Comparison of ENCODE assay signal across 8 mouse cellular contexts in genomic region chr17:35813245-35813647, GRCm38 (mm10). TPM values are rescaled to one million over a fixed set of nuclear protein-coding genes. Genes with fewer than 3 reads are reported as not detected.
A peak's percentile ranks its signal among the peaks of the same experiment; 100 is the strongest.
DNase-seq lines count a peak whose midpoint lies in the region; ATAC-seq and TF ChIP-seq lines count a peak whose summit lies in the region.

No protein-coding gene starts in this region.

- TF ChIP-seq CTCF in gastrocnemius, adult 2 months (IDR thresholded peaks at IDR 0.05): no peak
- no peak for TF ChIP-seq CTCF in liver, adult 2 months (IDR thresholded peaks at IDR 0.05; ENCODE audit: low read depth, low read length)

- no peak overlapping the region for H3K9ac ChIP-seq in midbrain, embryonic 13.5 days (replicated peaks)
- no peak overlapping the region for H3K9ac ChIP-seq in intestine, embryonic 14.5 days (ENCODE audit: low read length)
- peak overlapping the region; percentile 22; the same call in 1 of the 2 replicates for H3K9ac ChIP-seq in liver, adult 2 months (ENCODE audit: low read depth, low read length)
- no peak overlapping the region for H3K9ac ChIP-seq in neural tube, embryonic 15.5 days (replicated peaks)

- no peak for DNase-seq in midbrain, embryonic 10.5 days (ENCODE audit: low spot score)
- DNase-seq in adrenal gland, adult 8-10 months: peak; percentile 95
- peak; percentile 94 for DNase-seq in gastrocnemius, adult 2 months
- DNase-seq in intestine, embryonic 14.5 days (ENCODE audit: low spot score): no peak
- DNase-seq in liver, adult 2 months (ENCODE audit: extremely low read depth, low read depth, low spot score): peak; percentile 80

- no peaks in the 10 kb centered on the region for H3K79me2 ChIP-seq in liver, adult 2 months (ENCODE audit: control insufficient read depth, insufficient read depth, low read length)

- no peak overlapping the region for H3K4me3 ChIP-seq in midbrain, embryonic 13.5 days (replicated peaks)
- H3K4me3 ChIP-seq in midbrain, embryonic 10.5 days: no peak overlapping the region
- peak overlapping the region; percentile 34 for H3K4me3 ChIP-seq in gastrocnemius, adult 2 months
- no peak overlapping the region for H3K4me3 ChIP-seq in intestine, embryonic 14.5 days (ENCODE audit: low read depth, low read length)
- H3K4me3 ChIP-seq in liver, adult 2 months (ENCODE audit: insufficient read depth, low read depth, low read length): no peak overlapping the region
- H3K4me3 ChIP-seq in neural tube, embryonic 15.5 days (replicated peaks): no peak overlapping the region

- no peaks in the 10 kb centered on the region for H3K36me3 ChIP-seq in midbrain, embryonic 13.5 days
- H3K36me3 ChIP-seq in midbrain, embryonic 10.5 days: no peaks in the 10 kb centered on the region
- H3K36me3 ChIP-seq in intestine, embryonic 14.5 days (ENCODE audit: control insufficient read depth, insufficient read depth, low read length): no peaks in the 10 kb centered on the region
- no peaks in the 10 kb centered on the region for H3K36me3 ChIP-seq in liver, adult 2 months (ENCODE audit: control insufficient read depth, insufficient read depth, low read length)
- H3K36me3 ChIP-seq in neural tube, embryonic 15.5 days: no peaks in the 10 kb centered on the region

- H3K4me1 ChIP-seq in midbrain, embryonic 13.5 days (replicated peaks): no peaks in the 10 kb centered on the region
- H3K4me1 ChIP-seq in midbrain, embryonic 10.5 days: no peaks in the 10 kb centered on the region
- peaks cover 31% of the 10 kb centered on the region for H3K4me1 ChIP-seq in intestine, embryonic 14.5 days (replicated peaks; ENCODE audit: control insufficient read depth, insufficient read depth, low read length)
- H3K4me1 ChIP-seq in liver, adult 2 months (ENCODE audit: control insufficient read depth, insufficient read depth, low read length): peaks cover 27% of the 10 kb centered on the region
- H3K4me1 ChIP-seq in neural tube, embryonic 15.5 days: no peaks in the 10 kb centered on the region; the same call in 1 of the 2 replicates

- H3K4me2 ChIP-seq in midbrain, embryonic 13.5 days (replicated peaks): no peak overlapping the region
- no peak overlapping the region for H3K4me2 ChIP-seq in intestine, embryonic 14.5 days (ENCODE audit: low read length)
- H3K4me2 ChIP-seq in neural tube, embryonic 15.5 days: no peak overlapping the region

- H3K27ac ChIP-seq in midbrain, embryonic 13.5 days: no peak overlapping the region
- H3K27ac ChIP-seq in midbrain, embryonic 10.5 days (replicated peaks): no peak overlapping the region
- peak overlapping the region; percentile 84 for H3K27ac ChIP-seq in gastrocnemius, adult 2 months
- H3K27ac ChIP-seq in intestine, embryonic 14.5 days (ENCODE audit: low read depth): peak overlapping the region; percentile 72
- peak overlapping the region; percentile 51 for H3K27ac ChIP-seq in liver, adult 2 months (replicated peaks; ENCODE audit: insufficient read depth, low read depth, low read length)
- H3K27ac ChIP-seq in neural tube, embryonic 15.5 days (replicated peaks): peak overlapping the region; percentile 58

- peaks cover 5% of the 10 kb centered on the region; the same call in 1 of the 2 replicates for H3K27me3 ChIP-seq in midbrain, embryonic 13.5 days
- H3K27me3 ChIP-seq in midbrain, embryonic 10.5 days (ENCODE audit: low read depth, poor library complexity, severe bottlenecking): peaks cover 19% of the 10 kb centered on the region
- no peaks in the 10 kb centered on the region for H3K27me3 ChIP-seq in intestine, embryonic 14.5 days (replicated peaks; ENCODE audit: control insufficient read depth, insufficient read depth, low read length)
- no peaks in the 10 kb centered on the region for H3K27me3 ChIP-seq in liver, adult 2 months (ENCODE audit: control insufficient read depth, insufficient read depth, low read length)
- no peaks in the 10 kb centered on the region for H3K27me3 ChIP-seq in neural tube, embryonic 15.5 days (replicated peaks)

- ATAC-seq in midbrain, embryonic 13.5 days: peak; percentile 69
- peak; percentile 10; the same call in 1 of the 2 replicates for ATAC-seq in intestine, embryonic 14.5 days (replicated peaks; ENCODE audit: low FRiP score, low TSS enrichment, low read depth)
- peak; percentile 74 for ATAC-seq in neural tube, embryonic 15.5 days (ENCODE audit: low FRiP score)
- no peak for ATAC-seq in erythroblast, adult 5-6 weeks (replicated peaks; ENCODE audit: low FRiP score, poor library complexity, severe bottlenecking)

- no peak for TF ChIP-seq POLR2A in liver, adult 2 months (IDR thresholded peaks at IDR 0.05; ENCODE audit: extremely low read depth, insufficient read depth, low read length)

- 62% methylated on average over 7 of the region's 7 CpGs for WGBS in midbrain, embryonic 13.5 days
- 84% methylated on average over 7 of the region's 7 CpGs for WGBS in midbrain, embryonic 10.5 days
- WGBS in intestine, embryonic 14.5 days: 39% methylated on average over 7 of the region's 7 CpGs
- 21% methylated on average over 7 of the region's 7 CpGs for WGBS in liver, adult 2 months
- 47% methylated on average over 7 of the region's 7 CpGs for WGBS in neural tube, embryonic 15.5 days

- no peaks in the 10 kb centered on the region for H3K9me3 ChIP-seq in midbrain, embryonic 13.5 days
- H3K9me3 ChIP-seq in midbrain, embryonic 10.5 days (replicated peaks): no peaks in the 10 kb centered on the region
- H3K9me3 ChIP-seq in intestine, embryonic 14.5 days (ENCODE audit: control insufficient read depth, low read length): no peaks in the 10 kb centered on the region
- no peaks in the 10 kb centered on the region for H3K9me3 ChIP-seq in neural tube, embryonic 15.5 days (replicated peaks)

- intact Hi-C loops in gastrocnemius, adult 2 months (cut with DNase I): loop anchor here (5.0 kb wide), 1 partner anchor 36 kb away; no protein-coding TSS in a partner anchor

RNA-seq across cellular contexts. Expression of gene Ier3, which starts 8.2 kb away (rescaled TPM):
- 6.7 and 7.1 TPM in 2 replicates for polyA plus RNA-seq in midbrain, embryonic 13.5 days (2015; fragmentation: Nextera tagmentation; extraction: Ambion mirVana)
- 3.0 and 3.7 TPM in 2 replicates for polyA plus RNA-seq in midbrain, embryonic 10.5 days (2016; fragmentation: Nextera tagmentation; extraction: Ambion mirVana)
- total RNA-seq in adrenal gland, adult 8-10 months (2022): 10 to 100 TPM in 3 of 4 experiments, 1 to 10 TPM in 1; 8.3 to 19.3 (median 13.7) TPM
- total RNA-seq in gastrocnemius, adult 2 months (2021): 1 to 10 TPM; 4.4 to 8.6 TPM
- polyA plus RNA-seq in intestine, embryonic 14.5 days (2014; fragmentation: Nextera tagmentation; extraction: Ambion mirVana): 4.4 and 5.1 TPM in 2 replicates
- total RNA-seq in liver, adult 2 months (2014; rRNA removed): 0.92 and 0.94 TPM in 2 replicates
- polyA plus RNA-seq in liver, adult 2 months (2012; rRNA removed): 0.91 and 1.6 TPM in 2 replicates
- polyA plus RNA-seq in neural tube, embryonic 15.5 days (2015; fragmentation: Nextera tagmentation; extraction: Ambion mirVana): 14.9 and 15.5 TPM in 2 replicates
- total RNA-seq in erythroblast, adult 5-6 weeks (2015; ENCODE audit: low replicate concordance): 7.5 and 11.9 TPM in 2 replicates
- total RNA-seq in erythroblast, adult 5-6 weeks (2017; ENCODE audit: low replicate concordance): 2.1 and 8.0 TPM in 2 replicates

RNA-seq across cellular contexts. Expression of gene Flot1, which starts 9.8 kb away (rescaled TPM):
- 59.6 and 67.4 TPM in 2 replicates for polyA plus RNA-seq in midbrain, embryonic 13.5 days (2015; fragmentation: Nextera tagmentation; extraction: Ambion mirVana)
- 54.8 and 59.3 TPM in 2 replicates for polyA plus RNA-seq in midbrain, embryonic 10.5 days (2016; fragmentation: Nextera tagmentation; extraction: Ambion mirVana)
- 100 to 1,000 TPM in 2 of 4 experiments, 10 to 100 TPM in 2; 57.2 to 117 (median 94.8) TPM for total RNA-seq in adrenal gland, adult 8-10 months (2022)
- 10 to 100 TPM; 45.4 to 50.9 TPM for total RNA-seq in gastrocnemius, adult 2 months (2021)
- 42.5 and 48.5 TPM in 2 replicates for polyA plus RNA-seq in intestine, embryonic 14.5 days (2014; fragmentation: Nextera tagmentation; extraction: Ambion mirVana)
- 18.0 and 19.5 TPM in 2 replicates for total RNA-seq in liver, adult 2 months (2014; rRNA removed)
- 19.6 and 26.7 TPM in 2 replicates for polyA plus RNA-seq in liver, adult 2 months (2012; rRNA removed)
- 131 and 141 TPM in 2 replicates for polyA plus RNA-seq in neural tube, embryonic 15.5 days (2015; fragmentation: Nextera tagmentation; extraction: Ambion mirVana)
- total RNA-seq in erythroblast, adult 5-6 weeks (2015; ENCODE audit: low replicate concordance): 20.9 and 37.8 TPM in 2 replicates
- total RNA-seq in erythroblast, adult 5-6 weeks (2017; ENCODE audit: low replicate concordance): 26.1 and 57.7 TPM in 2 replicates

RNA-seq across cellular contexts. Expression of gene Tubb5, which starts 24.9 kb away (rescaled TPM):
- polyA plus RNA-seq in midbrain, embryonic 13.5 days (2015; fragmentation: Nextera tagmentation; extraction: Ambion mirVana): 1,832 and 1,895 TPM in 2 replicates
- polyA plus RNA-seq in midbrain, embryonic 10.5 days (2016; fragmentation: Nextera tagmentation; extraction: Ambion mirVana): 1,574 and 1,617 TPM in 2 replicates
- total RNA-seq in adrenal gland, adult 8-10 months (2022): 100 to 1,000 TPM; 141 to 168 (median 159) TPM
- total RNA-seq in gastrocnemius, adult 2 months (2021): 10 to 100 TPM; 29.7 to 40.0 TPM
- 923 and 1,006 TPM in 2 replicates for polyA plus RNA-seq in intestine, embryonic 14.5 days (2014; fragmentation: Nextera tagmentation; extraction: Ambion mirVana)
- total RNA-seq in liver, adult 2 months (2014; rRNA removed): 37.5 and 67.3 TPM in 2 replicates
- polyA plus RNA-seq in liver, adult 2 months (2012; rRNA removed): 56.4 and 62.2 TPM in 2 replicates
- polyA plus RNA-seq in neural tube, embryonic 15.5 days (2015; fragmentation: Nextera tagmentation; extraction: Ambion mirVana): 1,339 and 1,471 TPM in 2 replicates
- 243 and 249 TPM in 2 replicates for total RNA-seq in erythroblast, adult 5-6 weeks (2015; ENCODE audit: low replicate concordance)
- 216 and 335 TPM in 2 replicates for total RNA-seq in erythroblast, adult 5-6 weeks (2017; ENCODE audit: low replicate concordance)

RNA-seq across cellular contexts. Expression of gene Mdc1, which starts 28.1 kb away (rescaled TPM):
- 10.3 and 12.7 TPM in 2 replicates for polyA plus RNA-seq in midbrain, embryonic 13.5 days (2015; fragmentation: Nextera tagmentation; extraction: Ambion mirVana)
- polyA plus RNA-seq in midbrain, embryonic 10.5 days (2016; fragmentation: Nextera tagmentation; extraction: Ambion mirVana): 21.1 and 21.7 TPM in 2 replicates
- total RNA-seq in adrenal gland, adult 8-10 months (2022): 10 to 100 TPM; 20.9 to 28.2 (median 24.1) TPM
- 1 to 10 TPM; 3.6 to 4.4 TPM for total RNA-seq in gastrocnemius, adult 2 months (2021)
- polyA plus RNA-seq in intestine, embryonic 14.5 days (2014; fragmentation: Nextera tagmentation; extraction: Ambion mirVana): 16.6 and 17.8 TPM in 2 replicates
- 3.0 and 3.5 TPM in 2 replicates for total RNA-seq in liver, adult 2 months (2014; rRNA removed)
- polyA plus RNA-seq in liver, adult 2 months (2012; rRNA removed): 1.7 and 2.4 TPM in 2 replicates
- polyA plus RNA-seq in neural tube, embryonic 15.5 days (2015; fragmentation: Nextera tagmentation; extraction: Ambion mirVana): 7.9 and 9.7 TPM in 2 replicates
- total RNA-seq in erythroblast, adult 5-6 weeks (2015; ENCODE audit: low replicate concordance): 20.4 and 30.9 TPM in 2 replicates
- 12.4 and 16.4 TPM in 2 replicates for total RNA-seq in erythroblast, adult 5-6 weeks (2017; ENCODE audit: low replicate concordance)

RNA-seq across cellular contexts. Expression of gene Nrm, which starts 47.9 kb away (rescaled TPM):
- 28.9 and 33.2 TPM in 2 replicates for polyA plus RNA-seq in midbrain, embryonic 13.5 days (2015; fragmentation: Nextera tagmentation; extraction: Ambion mirVana)
- polyA plus RNA-seq in midbrain, embryonic 10.5 days (2016; fragmentation: Nextera tagmentation; extraction: Ambion mirVana): 80.0 and 84.5 TPM in 2 replicates
- total RNA-seq in adrenal gland, adult 8-10 months (2022): 1 to 10 TPM; 2.5 to 5.4 (median 5.0) TPM
- total RNA-seq in gastrocnemius, adult 2 months (2021): under 1 TPM; 0.82 to 0.86 TPM
- 62.6 and 69.3 TPM in 2 replicates for polyA plus RNA-seq in intestine, embryonic 14.5 days (2014; fragmentation: Nextera tagmentation; extraction: Ambion mirVana)
- 0.18 and 2.4 TPM in 2 replicates for total RNA-seq in liver, adult 2 months (2014; rRNA removed)
- 1.4 and 2.4 TPM in 2 replicates for polyA plus RNA-seq in liver, adult 2 months (2012; rRNA removed)
- polyA plus RNA-seq in neural tube, embryonic 15.5 days (2015; fragmentation: Nextera tagmentation; extraction: Ambion mirVana): 17.6 and 26.7 TPM in 2 replicates
- 12.9 and 15.0 TPM in 2 replicates for total RNA-seq in erythroblast, adult 5-6 weeks (2015; ENCODE audit: low replicate concordance)
- 3.2 and 20.0 TPM in 2 replicates for total RNA-seq in erythroblast, adult 5-6 weeks (2017; ENCODE audit: low replicate concordance)

Comparison
In these comparisons a context has a peak if more than half of its experiments do, and no peak if none do; other contexts are left out.
1. H3K27ac ChIP-seq: peak in gastrocnemius, adult 2 months (single experiment), intestine, embryonic 14.5 days (single experiment), liver, adult 2 months (single experiment) and neural tube, embryonic 15.5 days (single experiment); none in midbrain, embryonic 13.5 days (single experiment) and midbrain, embryonic 10.5 days (single experiment).
2. DNase-seq: peak in adrenal gland, adult 8-10 months (single experiment), gastrocnemius, adult 2 months (single experiment) and liver, adult 2 months (single experiment); none in midbrain, embryonic 10.5 days (single experiment) and intestine, embryonic 14.5 days (single experiment).
3. RNA of gene Tubb5, which starts 24.9 kb away (polyA plus RNA-seq): 1,832 to 1,895 TPM in midbrain, embryonic 13.5 days, 1,574 to 1,617 TPM in midbrain, embryonic 10.5 days, 1,339 to 1,471 TPM in neural tube, embryonic 15.5 days and 923 to 1,006 TPM in intestine, embryonic 14.5 days; 56.4 to 62.2 TPM in liver, adult 2 months; every median in the first group is over 10 times any median in the second.